Mouse (Mus musculus) ES-E14 (cell line): ENCODE measurements around the gene Iqsec1.

ENCODE experiments used
- CHD2 ChIP-seq: IDR thresholded peaks from 2 replicates; pipeline ENCODE4 v1.6.1; 2014; ENCODE audit warnings: mild to moderate bottlenecking, low read depth, low read length, inconsistent platforms
- HCFC1 ChIP-seq: IDR thresholded peaks from 2 replicates; pipeline ENCODE4 v1.6.1; 2012; ENCODE audit warnings: low read length, inconsistent platforms, borderline replicate concordance; ENCODE audit not compliant: insufficient read depth
- MAFK ChIP-seq: IDR thresholded peaks from 2 replicates; pipeline ENCODE4 v1.6.1; 2014; ENCODE audit warnings: mild to moderate bottlenecking, low read depth, low read length, inconsistent platforms; ENCODE audit not compliant: insufficient read depth
- ZC3H11A ChIP-seq: IDR thresholded peaks from 2 replicates; pipeline ENCODE4 v1.6.1; 2012; ENCODE audit warnings: low read depth, mild to moderate bottlenecking, inconsistent platforms, low read length, borderline replicate concordance

DNA sequence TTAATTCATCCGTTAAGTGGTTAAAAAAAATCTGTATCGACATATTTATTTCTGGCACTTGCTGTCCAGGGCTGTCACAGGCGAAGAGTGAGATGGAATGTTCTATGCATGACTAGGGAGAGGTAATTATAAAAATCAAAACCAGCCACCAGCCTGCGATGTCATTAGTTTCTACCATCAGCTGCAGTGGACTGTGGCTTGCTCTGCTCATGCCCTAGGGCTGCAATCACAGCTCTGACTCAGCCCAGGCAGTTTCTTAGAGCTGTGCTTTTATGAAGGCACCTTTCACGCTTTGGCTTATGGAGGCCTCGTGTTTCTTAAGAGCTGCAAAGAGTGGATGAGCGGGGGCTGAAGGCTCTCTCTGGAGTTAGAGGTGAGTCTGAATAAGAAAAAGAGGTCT is 32.3 kb upstream of the Iqsec1 start:
- TF ChIP-seq MAFK (no peak), HCFC1 (no peak), ZC3H11A (no peak), CHD2 (no peak)
